Comparison of ENCODE assay signal across 14 mouse cellular contexts in genomic region chr5:43113405-43114119, GRCm38 (mm10).
A peak's percentile ranks its signal among the peaks of the same experiment; 100 is the strongest.
DNase-seq lines count a peak whose midpoint lies in the region; ATAC-seq and TF ChIP-seq lines count a peak whose summit lies in the region.
"Had no signal": no experiment of that assay in that cellular context is flagged by ENCODE, and none has a peak within 500 bp of the region (broad histone marks: within the 10 kb centered on the region; RNA-seq: fewer than 3 reads in every experiment).

No protein-coding gene starts in this region.

- ATAC-seq in heart, postnatal 0 days (ENCODE audit: insufficient read depth, low read depth): peak; percentile 44; the same call in 1 of the 2 replicates
- ATAC-seq in hindbrain, postnatal 0 days: no peak
- ATAC-seq: hindbrain, embryonic 16.5 days; liver, embryonic 12.5 days; lung, postnatal 0 days; midbrain, embryonic 13.5 days had no signal

- 0 out of 2 replicates have a peak overlapping the region, but pooled peaks have one; percentile 38 for H3K27ac ChIP-seq in heart, postnatal 0 days (ENCODE audit: low read depth)
- no peak overlapping the region for H3K27ac ChIP-seq in ES-E14 (ENCODE audit: insufficient read depth, low read depth, low read length, poor library complexity, severe bottlenecking)
- H3K27ac ChIP-seq in kidney, adult 2 months (ENCODE audit: insufficient read depth, low read depth, low read length): no peak overlapping the region
- no peak overlapping the region for H3K27ac ChIP-seq in hindbrain, postnatal 0 days
- H3K27ac ChIP-seq: embryonic facial prominence, embryonic 13.5 days; forebrain, embryonic 12.5 days; kidney, postnatal 0 days; liver, embryonic 12.5 days; midbrain, embryonic 13.5 days had no signal

- peak overlapping the region; percentile 48 for H3K4me2 ChIP-seq in heart, postnatal 0 days (ENCODE audit: low read depth, low read length)
- H3K4me2 ChIP-seq in hindbrain, postnatal 0 days (ENCODE audit: low read depth, low read length): no peak overlapping the region
- H3K4me2 ChIP-seq: embryonic facial prominence, embryonic 13.5 days; forebrain, embryonic 12.5 days; liver, embryonic 12.5 days; midbrain, embryonic 13.5 days had no signal

- no peak for TF ChIP-seq EP300 in heart, postnatal 0 days (IDR thresholded peaks at IDR 0.05; ENCODE audit: low read depth)

- TF ChIP-seq CTCF in heart, postnatal 0 days (IDR thresholded peaks at IDR 0.05; ENCODE audit: low read depth): no peak
- TF ChIP-seq CTCF in kidney, adult 2 months (conservative IDR thresholded peaks at IDR 0.05; ENCODE audit: insufficient read depth, insufficient read length, low read depth, low read length): no peak
- no peak for TF ChIP-seq CTCF in hindbrain, postnatal 0 days (IDR thresholded peaks at IDR 0.05; ENCODE audit: low read depth)

- TF ChIP-seq POLR2A in kidney, adult 2 months (IDR thresholded peaks at IDR 0.05; ENCODE audit: low read depth, low read length): no peak

- H3K4me1 ChIP-seq in heart, postnatal 0 days (ENCODE audit: control insufficient read depth, insufficient read depth): peaks cover 6% of the 10 kb centered on the region
- peaks cover 6 to 7% of the 10 kb centered on the region in 2 experiments; a peak in 2 of 4 replicates for H3K4me1 ChIP-seq in ES-E14 (ENCODE audit: control insufficient read depth in 2 of 2, insufficient read depth in 2 of 2, low read length in 2 of 2, poor library complexity in 1 of 2)
- no peaks in the 10 kb centered on the region for H3K4me1 ChIP-seq in kidney, adult 2 months (ENCODE audit: control insufficient read depth, insufficient read depth, low read length)
- H3K4me1 ChIP-seq in hindbrain, postnatal 0 days (ENCODE audit: insufficient read depth, low read length): no peaks in the 10 kb centered on the region
- H3K4me1 ChIP-seq: embryonic facial prominence, embryonic 13.5 days; forebrain, embryonic 12.5 days; liver, embryonic 12.5 days; midbrain, embryonic 13.5 days had no signal

- no peak for DNase-seq in heart, postnatal 0 days (ENCODE audit: low spot score)
- DNase-seq in heart, adult 11 months: no peak
- DNase-seq in CD4-positive, CD25-positive, alpha-beta regulatory T cell, adult 2 months (ENCODE audit: low read depth, low spot score): peak; percentile 3
- DNase-seq in ES-E14 (ENCODE audit: low read depth, low spot score): peak; percentile 53
- peak; percentile 18 for DNase-seq in adrenal gland, postnatal 14 days
- DNase-seq in kidney, adult 2 months: no peak
- DNase-seq in hindbrain, postnatal 0 days (ENCODE audit: low spot score): no peak

- no peaks in the 10 kb centered on the region for H3K27me3 ChIP-seq in heart, postnatal 0 days (ENCODE audit: control insufficient read depth, insufficient read depth, low read length)
- no peaks in the 10 kb centered on the region for H3K27me3 ChIP-seq in kidney, adult 2 months (replicated peaks; ENCODE audit: control insufficient read depth, insufficient read depth, low read length)
- no peaks in the 10 kb centered on the region for H3K27me3 ChIP-seq in hindbrain, postnatal 0 days (ENCODE audit: insufficient read depth, low read length)
- H3K27me3 ChIP-seq: embryonic facial prominence, embryonic 13.5 days; forebrain, embryonic 12.5 days; liver, embryonic 12.5 days; midbrain, embryonic 13.5 days had no signal

- H3K36me3 ChIP-seq in heart, postnatal 0 days (replicated peaks; ENCODE audit: control insufficient read depth, insufficient read depth, low read length): no peaks in the 10 kb centered on the region
- no peaks in the 10 kb centered on the region; the same call in 1 of the 2 replicates for H3K36me3 ChIP-seq in ES-E14 (ENCODE audit: control insufficient read depth, insufficient read depth, low read length, poor library complexity, severe bottlenecking)
- H3K36me3 ChIP-seq in kidney, adult 2 months (ENCODE audit: control insufficient read depth, insufficient read depth, low read length): no peaks in the 10 kb centered on the region
- H3K36me3 ChIP-seq in hindbrain, postnatal 0 days (ENCODE audit: insufficient read depth, low read length): no peaks in the 10 kb centered on the region
- H3K36me3 ChIP-seq: embryonic facial prominence, embryonic 13.5 days; forebrain, embryonic 12.5 days; liver, embryonic 12.5 days; midbrain, embryonic 13.5 days had no signal

- no peaks in the 10 kb centered on the region for H3K9me3 ChIP-seq in heart, postnatal 0 days (replicated peaks; ENCODE audit: control insufficient read depth, low read length)
- no peaks in the 10 kb centered on the region for H3K9me3 ChIP-seq in ES-E14 (ENCODE audit: control insufficient read depth, insufficient read depth, low read depth, low read length)
- H3K9me3 ChIP-seq in hindbrain, postnatal 0 days (ENCODE audit: low read length): no peaks in the 10 kb centered on the region
- H3K9me3 ChIP-seq: embryonic facial prominence, embryonic 13.5 days; forebrain, embryonic 12.5 days; liver, embryonic 12.5 days; midbrain, embryonic 13.5 days had no signal

- in situ Hi-C loops in ES-E14 (cut with MboI; ENCODE audit: low sequenced_read_pairs in 2 of 2, unreplicated experiment in 2 of 2): no loop called here

- no peak overlapping the region for H3K9ac ChIP-seq in heart, postnatal 0 days (replicated peaks; ENCODE audit: low read depth, low read length)
- H3K9ac ChIP-seq in ES-E14 (ENCODE audit: insufficient read depth, low read depth, low read length, poor library complexity, severe bottlenecking): no peak overlapping the region
- no peak overlapping the region for H3K9ac ChIP-seq in hindbrain, postnatal 0 days (replicated peaks; ENCODE audit: low read length)
- H3K9ac ChIP-seq: embryonic facial prominence, embryonic 13.5 days; forebrain, embryonic 12.5 days; liver, embryonic 12.5 days; midbrain, embryonic 13.5 days had no signal

- WGBS in heart, postnatal 0 days: 41% methylated on average over 12 of the region's 12 CpGs
- 61% methylated on average over 12 of the region's 12 CpGs for WGBS in kidney, adult 2 months
- 74% methylated on average over 12 of the region's 12 CpGs for WGBS in hindbrain, postnatal 0 days

- peak overlapping the region; percentile 13; the same call in 1 of the 2 replicates for H3K4me3 ChIP-seq in heart, postnatal 0 days (ENCODE audit: low read depth, low read length)
- no peak overlapping the region for H3K4me3 ChIP-seq in ES-E14 (ENCODE audit: insufficient read depth in 1 of 2, low read depth in 1 of 2, low read length in 2 of 2, poor library complexity in 1 of 2, severe bottlenecking in 1 of 2)
- H3K4me3 ChIP-seq in kidney, adult 2 months (ENCODE audit: insufficient read depth, low read depth, low read length): no peak overlapping the region
- no peak overlapping the region for H3K4me3 ChIP-seq in hindbrain, postnatal 0 days (ENCODE audit: low read length)
- H3K4me3 ChIP-seq: embryonic facial prominence, embryonic 13.5 days; forebrain, embryonic 12.5 days; liver, embryonic 12.5 days; midbrain, embryonic 13.5 days had no signal

TF ChIP-seq in ES-E14, 5 proteins besides CTCF, POLR2A, EP300 and RAD21:
- no peak for TF ChIP-seq ZNF384 (IDR thresholded peaks at IDR 0.05; ENCODE audit: low read depth, low read length)
- no peak for TF ChIP-seq ZC3H11A (IDR thresholded peaks at IDR 0.05; ENCODE audit: borderline replicate concordance, low read depth, low read length)
- TF ChIP-seq MAFK (IDR thresholded peaks at IDR 0.05; ENCODE audit: insufficient read depth, low read depth, low read length): no peak
- TF ChIP-seq CHD2 (IDR thresholded peaks at IDR 0.05; ENCODE audit: low read depth, low read length): no peak
- no peak for TF ChIP-seq HCFC1 (IDR thresholded peaks at IDR 0.05; ENCODE audit: borderline replicate concordance, insufficient read depth, low read length)
TF ChIP-seq in ES-E14: peak in this region for 0.

Comparison
In these comparisons a context has a peak if more than half of its experiments do, and no peak if none do; other contexts are left out.
1. DNase-seq: peak in CD4-positive, CD25-positive, alpha-beta regulatory T cell, adult 2 months (single experiment), ES-E14 (single experiment) and adrenal gland, postnatal 14 days (single experiment); none in heart, postnatal 0 days (single experiment), heart, adult 11 months (single experiment), kidney, adult 2 months (single experiment) and hindbrain, postnatal 0 days (single experiment).